Mouse (Mus musculus) limb, embryonic 11.5 days (tissue): ENCODE data around the gene Nfkbie. TPM values are rescaled to one million over a fixed set of nuclear protein-coding genes. Genes with fewer than 3 reads are reported as not detected.
A peak's percentile ranks its signal among the peaks of the same experiment; 100 is the strongest.

Experiments used
- ATAC-seq: fragments of 200-750 bp; cut with Nextera tagmentation; 2 replicates; pipeline ENCODE4 v1.8.0; 2017; ENCODE audit warnings: low read depth; ENCODE audit not compliant: insufficient number of reproducible peaks, low FRiP score, low TSS enrichment
- DNase-seq: peaks from one replicate; pipeline ENCODE4 v3.0.0-alpha.2; 2015; ENCODE audit warnings: low spot score
- H3K27ac ChIP-seq: fragments of 300-500 bp; sonication (generic); replicated peaks from 2 replicates; pipeline ENCODE4 v1.5.1; 2014; ENCODE audit warnings: low read depth, mild to moderate bottlenecking, low read length
- H3K27me3 ChIP-seq: fragments of 300-500 bp; sonication (generic); 2 replicates; pipeline ENCODE4 v1.6.1; 2014; ENCODE audit warnings: mild to moderate bottlenecking, low read length, mixed read lengths; ENCODE audit not compliant: control insufficient read depth, insufficient read depth
- H3K36me3 ChIP-seq: fragments of 300-500 bp; sonication (generic); 2 replicates; pipeline ENCODE4 v1.6.1; 2014; ENCODE audit warnings: mild to moderate bottlenecking, low read length, moderate library complexity, mixed read lengths; ENCODE audit not compliant: control insufficient read depth, insufficient read depth
- H3K4me1 ChIP-seq: fragments of 300-500 bp; sonication (generic); 2 replicates; pipeline ENCODE4 v1.6.1; 2014; ENCODE audit warnings: low read length, mixed read lengths; ENCODE audit not compliant: control insufficient read depth, insufficient read depth
- H3K4me2 ChIP-seq: fragments of 300-500 bp; sonication (generic); 2 replicates; pipeline ENCODE4 v1.6.1; 2014; ENCODE audit warnings: low read depth, mild to moderate bottlenecking, moderate library complexity; ENCODE audit not compliant: severe bottlenecking
- H3K4me3 ChIP-seq: fragments of 300-500 bp; sonication (generic); 2 replicates; pipeline ENCODE4 v1.5.1; 2014; ENCODE audit warnings: low read depth, low read length
- H3K9ac ChIP-seq: fragments of 300-500 bp; sonication (generic); 2 replicates; pipeline ENCODE4 v1.6.1; 2014; ENCODE audit warnings: mild to moderate bottlenecking, low read length
- H3K9me3 ChIP-seq: fragments of 300-500 bp; sonication (generic); 2 replicates; pipeline ENCODE4 v1.6.1; 2016; ENCODE audit warnings: low read length; ENCODE audit not compliant: control insufficient read depth
- WGBS: fragments of 180-500 bp; shearing (Covaris S2); extraction: QIAGEN DNeasy Blood & Tissue Kit; methylation state at CpG from one replicate; pipeline ENCODE4 v1.1.7; 2014; 5-methylcytosine and 5-hydroxymethylcytosine counted together
- polyA plus RNA-seq: library from polyadenylated mRNA; unstranded; fragments of >200 nt; fragmentation: Nextera tagmentation; extraction: Ambion mirVana; gene quantifications from 2 replicates; pipeline ENCODE4 v1.2.1, GENCODE M21; 2014

Nfkbie gene
- polyA plus RNA-seq, 1 experiment from 2014 or later, result 5.6 TPM

- Histone ChIP-seq H3K9me3 (no peaks in the 10 kb centered on the region; the same call in 1 of the 2 replicates), H3K27me3 (peaks cover 28% of the 10 kb centered on the region), H3K4me1 (peaks cover 37% of the 10 kb centered on the region), H3K27ac (0 out of 2 replicates have a peak overlapping the region, but pooled peaks have one; percentile 14), H3K4me2 (peak overlapping the region; percentile 96), H3K9ac (peak overlapping the region; percentile 70), H3K36me3 (peaks cover 2% of the 10 kb centered on the region; the same call in 1 of the 2 replicates), H3K4me3 (peak overlapping the region; percentile 50)
- ATAC-seq (no peak; the same call in 1 of the 2 replicates), DNase-seq (no peak)
- 5% methylated on average over 23 of the region's 23 CpGs for WGBS
These were observed 40.4 kb downstream of the Nfkbie start for GRCm38 (mm10) chr17:45595736-45596390.

GRCm38 (mm10) chr17:45596631-45597396 lies 41.3 kb downstream of the Nfkbie start:
- Histone ChIP-seq H3K36me3 (no peaks in the 10 kb centered on the region), H3K4me1 (peaks cover 35% of the 10 kb centered on the region), H3K4me3 (no peak overlapping the region), H3K9me3 (no peaks in the 10 kb centered on the region; the same call in 1 of the 2 replicates), H3K27ac (0 out of 2 replicates have a peak overlapping the region, but pooled peaks have one; percentile 14), H3K9ac (no peak overlapping the region), H3K4me2 (no peak overlapping the region), H3K27me3 (peaks cover 37% of the 10 kb centered on the region)
- peak; percentile 63 for DNase-seq
- no peak for ATAC-seq
- WGBS, result 27% methylated on average over 11 of the region's 11 CpGs

GRCm38 (mm10) chr17:45597787-45598186 lies 42.3 kb downstream of the Nfkbie start:
- DNase-seq (no peak), ATAC-seq (no peak)
- Histone ChIP-seq H3K9me3 (no peaks in the 10 kb centered on the region; the same call in 1 of the 2 replicates), H3K27ac (no peak overlapping the region), H3K4me2 (no peak overlapping the region), H3K9ac (no peak overlapping the region), H3K4me1 (peaks cover 34% of the 10 kb centered on the region), H3K36me3 (no peaks in the 10 kb centered on the region), H3K27me3 (peaks cover 39% of the 10 kb centered on the region), H3K4me3 (no peak overlapping the region)
- WGBS, result 36% methylated on average over 3 of the region's 3 CpGs

- peaks cover 36% of the 10 kb centered on the region for H3K27me3 ChIP-seq
- no peak for ATAC-seq
- 91% methylated on average over 2 of the region's 2 CpGs for WGBS
- no peak overlapping the region for H3K27ac ChIP-seq
- H3K36me3 ChIP-seq, result no peaks in the 10 kb centered on the region
- no peak overlapping the region for H3K4me2 ChIP-seq
- H3K9me3 ChIP-seq, result no peaks in the 10 kb centered on the region; the same call in 1 of the 2 replicates
- no peak overlapping the region for H3K4me3 ChIP-seq
- DNase-seq, result no peak
- H3K9ac ChIP-seq, result no peak overlapping the region
- H3K4me1 ChIP-seq, result peaks cover 32% of the 10 kb centered on the region
These were observed 42.9 kb downstream of the Nfkbie start for GRCm38 (mm10) chr17:45598376-45598775.

- no peak overlapping the region for H3K27ac ChIP-seq
- no peak overlapping the region for H3K9ac ChIP-seq
- H3K4me1 ChIP-seq, result peaks cover 29% of the 10 kb centered on the region
- 61% methylated on average over 3 of the region's 3 CpGs for WGBS
- no peak overlapping the region; the same call in 1 of the 2 replicates for H3K4me2 ChIP-seq
- H3K27me3 ChIP-seq, result peaks cover 32% of the 10 kb centered on the region
- H3K36me3 ChIP-seq, result no peaks in the 10 kb centered on the region
- no peak overlapping the region for H3K4me3 ChIP-seq
- no peak for ATAC-seq
- DNase-seq, result no peak
- no peaks in the 10 kb centered on the region; the same call in 1 of the 2 replicates for H3K9me3 ChIP-seq
These were observed 43.4 kb downstream of the Nfkbie start for GRCm38 (mm10) chr17:45598891-45599290.

GRCm38 (mm10) chr17:45599446-45600242 lies 44.1 kb downstream of the Nfkbie start, which contains the start of gene Slc29a1:
Gene Slc29a1 (minus strand): TSS chr17:45599606.
- H3K27me3 ChIP-seq, result peaks cover 26% of the 10 kb centered on the region

GRCm38 (mm10) chr17:45600267-45600666 lies 44.8 kb downstream of the Nfkbie start:
- H3K36me3 ChIP-seq, result no peaks in the 10 kb centered on the region
- WGBS, result 38% methylated on average over 8 of the region's 8 CpGs
- no peaks in the 10 kb centered on the region for H3K9me3 ChIP-seq
- no peak overlapping the region for H3K4me3 ChIP-seq
- no peak overlapping the region for H3K4me2 ChIP-seq
- H3K27ac ChIP-seq, result no peak overlapping the region
- peaks cover 20% of the 10 kb centered on the region for H3K4me1 ChIP-seq
- H3K27me3 ChIP-seq, result peaks cover 20% of the 10 kb centered on the region
- no peak overlapping the region for H3K9ac ChIP-seq
- DNase-seq, result no peak
- ATAC-seq, result no peak

More at GRCm38 (mm10) chr17:45599446-45600242, 44.1 kb downstream of the Nfkbie start, which contains the start of gene Slc29a1:
- H3K4me2 ChIP-seq, result peak within 1 kb of the TSS; percentile 67
- H3K36me3 ChIP-seq, result no peaks in the 10 kb centered on the region
- peak within 1 kb of the TSS; percentile 19; the same call in 1 of the 2 replicates for H3K9ac ChIP-seq
- DNase-seq (peak; percentile 65), ATAC-seq (0 out of 2 replicates have a peak, but pooled peaks have one; percentile 4)
- 16% methylated on average over 32 of the region's 32 CpGs for WGBS
- no peaks in the 10 kb centered on the region; the same call in 1 of the 2 replicates for H3K9me3 ChIP-seq
- H3K27ac ChIP-seq, result no peak within 1 kb of the TSS
- H3K4me3 ChIP-seq, result peak within 1 kb of the TSS; percentile 25
- H3K4me1 ChIP-seq, result peaks cover 25% of the 10 kb centered on the region
